Mouse (Mus musculus) induced T-regulatory cell, adult 2 months (primary cell): ENCODE data around the gene Apcs.

Experiments used
- DNase-seq: peaks from one replicate; pipeline ENCODE4 v3.0.0-alpha.2; 2012; ENCODE audit warnings: low read depth

Apcs gene

GRCm38 (mm10) chr1:172894777-172895357, at the start of gene Apcs:
Gene Apcs, minus strand, starts transcription at chr1:172895041.
- DNase-seq, result no peak

DNA sequence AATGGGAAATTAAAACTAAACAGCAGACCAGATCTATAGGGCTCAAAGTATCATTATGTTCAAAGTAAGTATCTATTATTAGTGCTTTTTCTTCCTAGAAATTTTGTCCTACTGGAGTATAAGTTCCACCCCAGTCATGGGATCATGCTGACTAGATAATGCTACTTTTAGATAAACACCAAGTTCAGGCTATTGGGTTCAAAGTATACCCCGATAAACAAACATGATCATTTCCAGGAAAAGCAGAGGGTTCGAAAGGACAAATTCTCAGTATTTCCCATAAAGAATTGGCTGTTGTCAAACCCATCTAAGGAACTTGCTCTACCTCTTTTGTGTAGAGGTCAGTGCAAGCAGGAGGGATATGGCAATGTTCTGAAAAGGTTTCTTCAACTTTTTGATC, 37.4 kb upstream of the Apcs start:
- no peak for DNase-seq

DNA sequence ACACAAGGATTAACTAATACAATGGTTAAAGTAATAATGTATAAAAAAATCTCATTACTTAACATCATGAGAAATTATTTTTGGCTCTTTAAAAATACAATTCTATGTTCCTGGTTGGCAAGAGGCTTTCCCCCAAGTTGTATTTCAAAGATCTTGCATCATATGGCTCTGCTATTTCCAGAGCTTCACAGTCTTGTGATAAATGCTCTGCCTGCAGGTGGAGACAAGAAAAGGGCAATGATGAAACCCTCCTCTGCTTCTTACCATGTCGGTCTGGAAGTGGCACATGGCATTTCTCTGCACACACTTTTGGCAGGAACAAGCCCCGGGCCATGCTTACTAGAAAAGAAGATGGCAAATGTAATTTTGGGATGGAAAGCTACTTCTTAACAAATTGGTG, 23.6 kb upstream of the Apcs start:
- no peak for DNase-seq

GRCm38 (mm10) chr1:172917115-172917514, 22.3 kb upstream of the Apcs start:
- DNase-seq, result no peak

DNA sequence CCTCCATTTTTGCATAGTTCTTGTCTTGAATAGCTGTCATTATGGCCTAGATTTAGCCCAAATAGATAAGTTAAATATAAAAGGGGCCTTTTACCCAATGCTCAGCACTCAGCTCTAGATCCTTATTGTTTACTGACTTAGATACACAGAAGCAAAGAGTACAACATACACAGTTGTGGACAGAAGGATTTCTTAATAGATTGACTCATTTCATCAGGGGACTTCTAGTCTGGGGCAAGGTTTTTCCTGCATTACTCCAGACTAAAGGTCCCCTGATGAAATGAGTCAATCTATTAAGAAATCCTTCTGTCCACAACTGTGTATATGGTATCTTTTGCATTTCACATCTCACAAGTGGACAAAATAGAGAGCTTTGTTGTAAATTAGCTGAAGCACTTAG, 8.5 kb upstream of the Apcs start:
- no peak for DNase-seq

- no peak for DNase-seq
Observed at GRCm38 (mm10) chr1:172895435-172895834, 594 bp upstream of the Apcs start.

- no peak for DNase-seq
Observed at GRCm38 (mm10) chr1:172876675-172877074, 18.2 kb downstream of the Apcs start.

DNA sequence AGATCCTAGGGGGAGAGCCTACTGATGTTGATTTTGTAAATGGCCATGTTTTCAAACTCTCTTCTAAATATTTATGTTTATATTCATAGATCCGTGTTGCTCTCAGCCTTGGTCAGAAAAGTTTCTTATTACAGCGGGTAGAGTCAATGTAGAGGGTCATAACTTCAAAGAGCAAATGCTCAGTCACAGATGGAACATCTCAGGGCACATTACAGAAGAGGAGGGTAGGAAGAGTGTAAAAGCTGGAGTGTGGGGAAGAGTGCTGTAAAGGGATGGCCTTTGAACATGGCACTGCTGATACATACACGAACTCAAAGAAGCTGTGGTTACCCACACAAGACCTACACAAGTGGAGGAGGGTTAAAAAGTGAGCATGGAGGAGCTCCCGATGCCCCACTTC, 19.6 kb downstream of the Apcs start:
- no peak for DNase-seq

DNA sequence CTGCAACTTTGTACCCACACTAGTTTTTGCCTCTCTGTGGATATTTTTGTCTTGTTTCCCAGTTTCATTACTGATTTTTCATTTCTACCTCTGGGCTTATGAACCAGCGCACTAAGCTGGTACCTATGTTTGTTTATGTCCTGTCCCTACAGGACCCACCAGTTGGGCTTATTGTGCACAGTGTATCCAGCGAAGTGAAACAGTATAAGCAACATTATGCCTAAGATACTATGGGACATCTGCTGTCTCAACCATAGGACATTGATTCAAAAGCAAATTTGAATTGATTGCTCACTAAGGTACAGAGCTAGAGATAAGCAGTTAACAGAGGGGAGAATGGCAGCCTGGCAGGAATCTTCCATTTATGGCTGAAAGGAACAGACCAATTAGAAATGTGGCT, 46.7 kb downstream of the Apcs start:
- DNase-seq, result no peak

GRCm38 (mm10) chr1:172847044-172847761, 47.6 kb downstream of the Apcs start:
- DNase-seq, result no peak
